Mouse (Mus musculus) intestine, embryonic 14.5 days (tissue): ENCODE measurements around the gene Tfcp2. TPM values are rescaled to one million over a fixed set of nuclear protein-coding genes. Genes with fewer than 3 reads are reported as not detected.

ENCODE experiments used
- ATAC-seq: fragments of 200-750 bp; cut with Nextera tagmentation; replicated peaks from 2 replicates; pipeline ENCODE4 v1.8.0; 2017; ENCODE audit warnings: low read depth, moderate number of reproducible peaks, moderate TSS enrichment, moderate library complexity; ENCODE audit not compliant: low FRiP score, low TSS enrichment
- DNase-seq: peaks from one replicate; pipeline ENCODE4 v3.0.0-alpha.2; 2018; ENCODE audit warnings: low spot score
- H3K27ac ChIP-seq: fragments of 300-500 bp; sonication (generic); 2 replicates; pipeline ENCODE4 v1.5.1; 2014; ENCODE audit warnings: low read depth, mild to moderate bottlenecking, control low read depth
- H3K27me3 ChIP-seq: fragments of 300-500 bp; sonication (generic); replicated peaks from 2 replicates; pipeline ENCODE4 v1.6.1; 2014; ENCODE audit warnings: low read length, control low read depth; ENCODE audit not compliant: control insufficient read depth, insufficient read depth
- H3K36me3 ChIP-seq: fragments of 300-500 bp; sonication (generic); 2 replicates; pipeline ENCODE4 v1.6.1; 2014; ENCODE audit warnings: low read length, control low read depth; ENCODE audit not compliant: control insufficient read depth, insufficient read depth
- H3K4me1 ChIP-seq: fragments of 300-500 bp; sonication (generic); replicated peaks from 2 replicates; pipeline ENCODE4 v1.6.1; 2014; ENCODE audit warnings: low read length, control low read depth, mixed read lengths; ENCODE audit not compliant: control insufficient read depth, insufficient read depth
- H3K4me2 ChIP-seq: fragments of 300-500 bp; sonication (generic); 2 replicates; pipeline ENCODE4 v1.6.1; 2014; ENCODE audit warnings: low read length
- H3K4me3 ChIP-seq: fragments of 300-500 bp; sonication (generic); 2 replicates; pipeline ENCODE4 v1.5.1; 2014; ENCODE audit warnings: low read depth, low read length, control low read depth, mixed read lengths
- H3K9ac ChIP-seq: fragments of 300-500 bp; sonication (generic); 2 replicates; pipeline ENCODE4 v1.6.1; 2014; ENCODE audit warnings: mild to moderate bottlenecking, low read length
- H3K9me3 ChIP-seq: fragments of 300-500 bp; sonication (generic); 2 replicates; pipeline ENCODE4 v1.6.1; 2016; ENCODE audit warnings: low read length, control low read depth; ENCODE audit not compliant: control insufficient read depth
- WGBS: fragments of 180-500 bp; shearing (Covaris S2); extraction: QIAGEN DNeasy Blood & Tissue Kit; methylation state at CpG from one replicate; pipeline ENCODE4 v1.1.7; 2014; 5-methylcytosine and 5-hydroxymethylcytosine counted together
- polyA plus RNA-seq: library from polyadenylated mRNA; unstranded; fragments of >200 nt; fragmentation: Nextera tagmentation; extraction: Ambion mirVana; gene quantifications from 2 replicates; pipeline ENCODE4 v1.2.1, GENCODE M21; 2014

The Tfcp2 gene
- polyA plus RNA-seq, 1 experiment from 2014 or later = 20.0 TPM

- peaks cover 12% of the 10 kb centered on the region for H3K4me1 ChIP-seq
- no peak for ATAC-seq
- 91% methylated on average over 2 of the region's 2 CpGs for WGBS
- H3K27ac ChIP-seq = no peak overlapping the region
- no peak overlapping the region for H3K9ac ChIP-seq
- no peaks in the 10 kb centered on the region for H3K27me3 ChIP-seq
- no peaks in the 10 kb centered on the region for H3K9me3 ChIP-seq
- no peak overlapping the region for H3K4me3 ChIP-seq
- no peak overlapping the region for H3K4me2 ChIP-seq
- H3K36me3 ChIP-seq = peaks cover 72% of the 10 kb centered on the region
- DNase-seq = no peak
Observed at GRCm38 (mm10) chr15:100487050-100487449, 64.8 kb downstream of the Tfcp2 start.

GRCm38 (mm10) chr15:100486450-100486849 is 65.4 kb downstream of the Tfcp2 start:
- DNase-seq (no peak), ATAC-seq (no peak)
- H3K9ac ChIP-seq = no peak overlapping the region
- H3K27me3 ChIP-seq = no peaks in the 10 kb centered on the region
- peaks cover 6% of the 10 kb centered on the region for H3K4me1 ChIP-seq
- H3K27ac ChIP-seq = no peak overlapping the region
- H3K36me3 ChIP-seq = peaks cover 78% of the 10 kb centered on the region
- 43% methylated on average over 7 of the region's 7 CpGs for WGBS
- H3K4me3 ChIP-seq = no peak overlapping the region
- H3K4me2 ChIP-seq = no peak overlapping the region
- no peaks in the 10 kb centered on the region for H3K9me3 ChIP-seq

GRCm38 (mm10) chr15:100485576-100485975 is 66.2 kb downstream of the Tfcp2 start:
- Histone ChIP-seq H3K4me1 (peaks cover 4% of the 10 kb centered on the region), H3K27me3 (no peaks in the 10 kb centered on the region), H3K9ac (no peak overlapping the region), H3K9me3 (no peaks in the 10 kb centered on the region), H3K27ac (no peak overlapping the region), H3K36me3 (peaks cover 86% of the 10 kb centered on the region), H3K4me3 (no peak overlapping the region), H3K4me2 (no peak overlapping the region)
- DNase-seq = no peak
- no peak for ATAC-seq
- 88% methylated on average over 3 of the region's 3 CpGs for WGBS

- no peak for DNase-seq
- H3K9me3 ChIP-seq = no peaks in the 10 kb centered on the region
- H3K4me2 ChIP-seq = no peak overlapping the region
- H3K27ac ChIP-seq = no peak overlapping the region
- H3K4me3 ChIP-seq = no peak overlapping the region
- H3K4me1 ChIP-seq = no peaks in the 10 kb centered on the region
- WGBS = 82% methylated on average over 4 of the region's 4 CpGs
- H3K36me3 ChIP-seq = peaks cover 95% of the 10 kb centered on the region
- no peak overlapping the region for H3K9ac ChIP-seq
- no peak for ATAC-seq
- H3K27me3 ChIP-seq = no peaks in the 10 kb centered on the region
Observed at GRCm38 (mm10) chr15:100478925-100479324, 72.9 kb downstream of the Tfcp2 start.

GRCm38 (mm10) chr15:100478351-100478750 is 73.5 kb downstream of the Tfcp2 start:
- H3K4me3 ChIP-seq = no peak overlapping the region
- no peaks in the 10 kb centered on the region for H3K9me3 ChIP-seq
- ATAC-seq (no peak), DNase-seq (no peak)
- no peak overlapping the region for H3K4me2 ChIP-seq
- H3K9ac ChIP-seq = no peak overlapping the region
- H3K27me3 ChIP-seq = no peaks in the 10 kb centered on the region
- H3K36me3 ChIP-seq = peaks cover 96% of the 10 kb centered on the region
- H3K27ac ChIP-seq = no peak overlapping the region
- 78% methylated on average over 10 of the region's 10 CpGs for WGBS
- H3K4me1 ChIP-seq = no peaks in the 10 kb centered on the region

- no peak for ATAC-seq
Observed at GRCm38 (mm10) chr15:100473926-100474503, 77.8 kb downstream of the Tfcp2 start.

GRCm38 (mm10) chr15:100470037-100470436 is 81.8 kb downstream of the Tfcp2 start:
- H3K27me3 ChIP-seq = no peaks in the 10 kb centered on the region

More at GRCm38 (mm10) chr15:100473926-100474503, 77.8 kb downstream of the Tfcp2 start:
- 69% methylated on average over 7 of the region's 7 CpGs for WGBS
- Histone ChIP-seq H3K36me3 (peaks cover 75% of the 10 kb centered on the region), H3K27ac (no peak overlapping the region), H3K9me3 (no peaks in the 10 kb centered on the region), H3K27me3 (no peaks in the 10 kb centered on the region), H3K9ac (no peak overlapping the region), H3K4me1 (peaks cover 11% of the 10 kb centered on the region), H3K4me3 (no peak overlapping the region), H3K4me2 (no peak overlapping the region)
- no peak for DNase-seq

GRCm38 (mm10) chr15:100469189-100469545 is 82.6 kb downstream of the Tfcp2 start:
- no peak for DNase-seq
- ATAC-seq = no peak; the same call in 1 of the 2 replicates
- Histone ChIP-seq H3K27ac (peak overlapping the region; percentile 66), H3K27me3 (no peaks in the 10 kb centered on the region), H3K9me3 (no peaks in the 10 kb centered on the region), H3K4me2 (peak overlapping the region; percentile 80), H3K4me1 (peaks cover 14% of the 10 kb centered on the region), H3K4me3 (peak overlapping the region; percentile 63), H3K9ac (peak overlapping the region; percentile 78), H3K36me3 (peaks cover 29% of the 10 kb centered on the region)
- 0% methylated on average over 19 of the region's 19 CpGs for WGBS

More at GRCm38 (mm10) chr15:100470037-100470436, 81.8 kb downstream of the Tfcp2 start:
- ATAC-seq = no peak
- peaks cover 36% of the 10 kb centered on the region for H3K36me3 ChIP-seq
- peaks cover 14% of the 10 kb centered on the region for H3K4me1 ChIP-seq
- no peak for DNase-seq
- 55% methylated on average over 10 of the region's 10 CpGs for WGBS
- H3K9me3 ChIP-seq = no peaks in the 10 kb centered on the region
- no peak overlapping the region for H3K27ac ChIP-seq
- peak overlapping the region; percentile 80 for H3K4me2 ChIP-seq
- peak overlapping the region; percentile 63 for H3K4me3 ChIP-seq
- H3K9ac ChIP-seq = peak overlapping the region; percentile 78
